ENCODE assay signal across 7 mouse cellular contexts in genomic region chr1:133424547-133425140, GRCm38 (mm10). TPM values are rescaled to one million over a fixed set of nuclear protein-coding genes. Genes with fewer than 3 reads are reported as not detected.
DNase-seq lines count a peak whose midpoint lies in the region; ATAC-seq and TF ChIP-seq lines count a peak whose summit lies in the region.

No protein-coding gene starts in this region.

- 46% methylated on average over 4 of the region's 4 CpGs for WGBS in lung, embryonic 14.5 days
- WGBS in forebrain, embryonic 15.5 days, result 56% methylated on average over 4 of the region's 4 CpGs
- WGBS in limb, embryonic 12.5 days, result 59% methylated on average over 4 of the region's 4 CpGs
- WGBS in stomach, embryonic 15.5 days, result 60% methylated on average over 4 of the region's 4 CpGs

- no peak for TF ChIP-seq CTCF in lung, embryonic 14.5 days (IDR thresholded peaks at IDR 0.05; ENCODE audit: low read depth)

- H3K9me3 ChIP-seq in lung, embryonic 14.5 days (ENCODE audit: low read depth, low read length), result peaks cover under 1% of the 10 kb centered on the region; the same call in 1 of the 2 replicates
- H3K9me3 ChIP-seq in forebrain, embryonic 15.5 days, result 0 out of 2 replicates have a peak, but pooled peaks cover 4% of the 10 kb centered on the region
- H3K9me3 ChIP-seq in limb, embryonic 12.5 days, result peaks cover 8% of the 10 kb centered on the region; the same call in 1 of the 2 replicates
- H3K9me3 ChIP-seq in stomach, embryonic 15.5 days, result no peaks in the 10 kb centered on the region

- DNase-seq in lung, embryonic 14.5 days, result no peak
- no peak for DNase-seq in lung, postnatal 4 days
- no peak for DNase-seq in urinary bladder, postnatal 4 days (ENCODE audit: low spot score in 2 of 2)

- H3K4me1 ChIP-seq in lung, embryonic 14.5 days (ENCODE audit: insufficient read depth), result 0 out of 2 replicates have a peak, but pooled peaks cover 6% of the 10 kb centered on the region
- H3K4me1 ChIP-seq in forebrain, embryonic 15.5 days, result peaks cover 17% of the 10 kb centered on the region
- peaks cover 27% of the 10 kb centered on the region for H3K4me1 ChIP-seq in limb, embryonic 12.5 days (replicated peaks)
- peaks cover 20% of the 10 kb centered on the region for H3K4me1 ChIP-seq in stomach, embryonic 15.5 days

- H3K4me2 ChIP-seq in lung, embryonic 14.5 days, result 0 out of 2 replicates have a peak overlapping the region, but pooled peaks have one; percentile 12
- peak overlapping the region; percentile 100; the same call in 1 of the 2 replicates for H3K4me2 ChIP-seq in forebrain, embryonic 15.5 days (replicated peaks)
- peak overlapping the region; percentile 99 for H3K4me2 ChIP-seq in limb, embryonic 12.5 days
- no peak overlapping the region for H3K4me2 ChIP-seq in stomach, embryonic 15.5 days

- H3K4me3 ChIP-seq in lung, embryonic 14.5 days (ENCODE audit: low read depth, low read length), result peak overlapping the region; percentile 76; the same call in 1 of the 2 replicates
- peak overlapping the region; percentile 80; the same call in 1 of the 2 replicates for H3K4me3 ChIP-seq in forebrain, embryonic 15.5 days
- H3K4me3 ChIP-seq in limb, embryonic 12.5 days (replicated peaks), result peak overlapping the region; percentile 78
- no peak overlapping the region for H3K4me3 ChIP-seq in stomach, embryonic 15.5 days (replicated peaks)

- no peaks in the 10 kb centered on the region for H3K36me3 ChIP-seq in lung, embryonic 14.5 days (ENCODE audit: insufficient read depth)
- no peaks in the 10 kb centered on the region for H3K36me3 ChIP-seq in forebrain, embryonic 15.5 days
- H3K36me3 ChIP-seq in limb, embryonic 12.5 days, result no peaks in the 10 kb centered on the region
- H3K36me3 ChIP-seq in stomach, embryonic 15.5 days, result no peaks in the 10 kb centered on the region

- no peak overlapping the region for H3K9ac ChIP-seq in lung, embryonic 14.5 days
- no peak overlapping the region for H3K9ac ChIP-seq in forebrain, embryonic 15.5 days (replicated peaks)
- H3K9ac ChIP-seq in limb, embryonic 12.5 days (replicated peaks), result no peak overlapping the region
- no peak overlapping the region for H3K9ac ChIP-seq in stomach, embryonic 15.5 days

- H3K27me3 ChIP-seq in lung, embryonic 14.5 days (ENCODE audit: insufficient read depth, low read length), result no peaks in the 10 kb centered on the region; the same call in 1 of the 2 replicates
- H3K27me3 ChIP-seq in forebrain, embryonic 15.5 days, result no peaks in the 10 kb centered on the region
- H3K27me3 ChIP-seq in limb, embryonic 12.5 days, result peaks cover 18% of the 10 kb centered on the region
- no peaks in the 10 kb centered on the region for H3K27me3 ChIP-seq in stomach, embryonic 15.5 days (replicated peaks)

- no peak overlapping the region for H3K27ac ChIP-seq in lung, embryonic 14.5 days (ENCODE audit: low read depth)
- 0 out of 2 replicates have a peak overlapping the region, but pooled peaks have one; percentile 15 for H3K27ac ChIP-seq in forebrain, embryonic 15.5 days (replicated peaks)
- H3K27ac ChIP-seq in limb, embryonic 12.5 days, result peak overlapping the region; percentile 88; the same call in 1 of the 2 replicates
- H3K27ac ChIP-seq in stomach, embryonic 15.5 days, result peak overlapping the region; percentile 21; the same call in 1 of the 2 replicates

- ATAC-seq in lung, embryonic 14.5 days (ENCODE audit: insufficient read depth), result peak; percentile 50; the same call in 1 of the 2 replicates
- ATAC-seq in forebrain, embryonic 15.5 days (replicated peaks), result no peak
- ATAC-seq in limb, embryonic 12.5 days (ENCODE audit: insufficient number of reproducible peaks, insufficient read depth, low FRiP score, low TSS enrichment, low read depth), result no peak
- no peak for ATAC-seq in stomach, embryonic 15.5 days (ENCODE audit: insufficient read depth, low FRiP score, low read depth)
- no peak for ATAC-seq in CD4-positive, CD25-positive, alpha-beta regulatory T cell, adult 4 months

RNA-seq across cellular contexts. Expression of gene Sox13, which starts 0.5 kb away (rescaled TPM):
- 7.8 and 9.4 TPM in 2 replicates for polyA plus RNA-seq in lung, embryonic 14.5 days (2014; fragmentation: Nextera tagmentation; extraction: Ambion mirVana)
- polyA plus RNA-seq in forebrain, embryonic 15.5 days (2015; fragmentation: Nextera tagmentation; extraction: Ambion mirVana), result 4.6 and 5.1 TPM in 2 replicates
- polyA plus RNA-seq in limb, embryonic 12.5 days (2016; fragmentation: Nextera tagmentation; extraction: Ambion mirVana), result 5.6 and 8.0 TPM in 2 replicates
- 6.8 and 7.9 TPM in 2 replicates for polyA plus RNA-seq in stomach, embryonic 15.5 days (2015; fragmentation: Nextera tagmentation; extraction: Ambion mirVana)
- not detected for polyA plus RNA-seq in CD4-positive, CD25-positive, alpha-beta regulatory T cell, adult 4 months (2017; shearing (Covaris generic))
